Mouse (Mus musculus) layer of hippocampus, postnatal 10 days (tissue): ENCODE measurements around the gene Ear1. TPM values are rescaled to one million over a fixed set of nuclear protein-coding genes. Genes with fewer than 3 reads are reported as not detected.
"Not testable (repeated sequence)": the region's sequence is repeated elsewhere in the genome, so short reads cannot be mapped to it uniquely, and the experiment has no call there.

Source experiments
- DNase-seq, 2 experiments: peaks; one replicate each; pipeline ENCODE4 v3.0.0; 2021; ENCODE audit warnings: low spot score in 2 of 2
- total RNA-seq, 2 experiments: library from RNA; stranded (reverse); gene quantifications; 2 replicates each; pipeline ENCODE4 v1.2.3; 2021

The Ear1 gene
- total RNA-seq, 2 experiments from 2014 or later: not detected

- not testable (repeated sequence) for DNase-seq
Observed at GRCm38 (mm10) chr14:43796905-43797470, 78.3 kb downstream of the Ear1 start.

GRCm38 (mm10) chr14:43796069-43796904 is 79.0 kb downstream of the Ear1 start:
- DNase-seq: no peak

- DNase-seq: not testable (repeated sequence)
Observed at GRCm38 (mm10) chr14:43793811-43794210, 81.5 kb downstream of the Ear1 start.

GRCm38 (mm10) chr14:43784645-43785044 is 90.7 kb downstream of the Ear1 start, which contains the start of gene Gm8180:
TSS of gene Gm8180 (minus strand) at chr14:43784745.
- not testable (repeated sequence) for DNase-seq

Other genes with a start within 250 kb of the Ear1 start
- gene Gm8165, start 198.3 kb downstream of the Ear1 start, total RNA-seq: not detected
- gene Gm7324, start 177.7 kb downstream of the Ear1 start, total RNA-seq: 1 to 10 TPM; 1.6 to 2.2 TPM
- gene Gm16506, start 148.0 kb downstream of the Ear1 start, total RNA-seq: not detected
- gene Gm6526, start 127.7 kb downstream of the Ear1 start, total RNA-seq: not detected
- gene Gm8180, start 90.8 kb downstream of the Ear1 start, total RNA-seq: not detected
- not detected for gene Ear10, start 48.0 kb upstream of the Ear1 start, total RNA-seq
- under 1 TPM; 0.18 to 0.48 TPM for gene Gm8113, start 49.9 kb upstream of the Ear1 start, total RNA-seq
- not detected for gene Ang5, start 81.6 kb upstream of the Ear1 start, total RNA-seq
- gene Ang6, start 126.8 kb upstream of the Ear1 start, total RNA-seq: not detected
- not detected for gene Ear2, start 227.1 kb upstream of the Ear1 start, total RNA-seq
- gene Gm3327, start 248.3 kb upstream of the Ear1 start, total RNA-seq: not detected